Mouse (Mus musculus) mesoderm, embryonic 11.5 days (tissue): ENCODE measurements around the gene Gna14.

Experiments used
- DNase-seq: peaks from one replicate; pipeline ENCODE4 v3.0.0-alpha.2; 2012; ENCODE audit warnings: low read depth, low spot score

Gna14 gene

GRCm38 (mm10) chr19:16511081-16511420, 75.5 kb downstream of the Gna14 start:
- no peak for DNase-seq

DNA sequence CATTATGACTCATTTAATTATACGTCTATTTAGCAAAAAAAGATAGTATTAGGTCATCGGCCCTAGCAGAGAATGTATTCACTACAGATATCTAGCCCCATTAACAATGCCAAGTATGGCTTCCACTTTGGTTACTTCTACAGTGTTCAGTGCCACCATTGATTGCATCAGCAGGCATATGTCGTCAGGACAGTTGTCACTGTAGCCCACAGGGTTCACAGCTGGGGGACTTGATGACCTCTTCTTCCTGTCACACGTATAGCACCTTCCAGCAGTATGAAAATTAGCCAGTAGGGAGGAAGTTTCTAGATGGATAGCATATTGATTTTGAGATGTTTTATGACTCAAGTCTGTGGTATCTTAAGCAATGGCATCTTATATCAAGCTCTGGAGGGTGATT, 78.6 kb downstream of the Gna14 start:
- DNase-seq = no peak

DNA sequence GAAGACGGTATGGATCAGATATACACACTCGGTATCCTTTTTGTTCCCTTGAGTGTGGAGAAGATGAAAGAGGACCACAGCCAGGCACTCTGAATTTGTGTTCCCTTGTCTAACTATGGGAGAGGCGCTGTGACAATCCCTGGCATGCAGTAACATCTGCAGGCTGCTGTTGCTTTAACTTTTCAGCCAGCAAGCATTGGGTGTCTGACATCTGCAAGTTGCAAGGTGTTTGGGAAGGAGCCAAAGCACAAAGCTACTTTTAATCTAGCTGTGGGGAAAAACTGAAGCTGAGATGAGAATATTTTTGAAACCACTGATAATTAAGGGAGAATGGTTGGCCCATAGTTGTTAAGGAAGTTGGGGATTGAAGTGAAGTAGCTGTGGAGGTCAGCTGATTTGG, 83.0 kb downstream of the Gna14 start:
- DNase-seq = no peak

GRCm38 (mm10) chr19:16520608-16521007, 85.0 kb downstream of the Gna14 start:
- no peak for DNase-seq

DNA sequence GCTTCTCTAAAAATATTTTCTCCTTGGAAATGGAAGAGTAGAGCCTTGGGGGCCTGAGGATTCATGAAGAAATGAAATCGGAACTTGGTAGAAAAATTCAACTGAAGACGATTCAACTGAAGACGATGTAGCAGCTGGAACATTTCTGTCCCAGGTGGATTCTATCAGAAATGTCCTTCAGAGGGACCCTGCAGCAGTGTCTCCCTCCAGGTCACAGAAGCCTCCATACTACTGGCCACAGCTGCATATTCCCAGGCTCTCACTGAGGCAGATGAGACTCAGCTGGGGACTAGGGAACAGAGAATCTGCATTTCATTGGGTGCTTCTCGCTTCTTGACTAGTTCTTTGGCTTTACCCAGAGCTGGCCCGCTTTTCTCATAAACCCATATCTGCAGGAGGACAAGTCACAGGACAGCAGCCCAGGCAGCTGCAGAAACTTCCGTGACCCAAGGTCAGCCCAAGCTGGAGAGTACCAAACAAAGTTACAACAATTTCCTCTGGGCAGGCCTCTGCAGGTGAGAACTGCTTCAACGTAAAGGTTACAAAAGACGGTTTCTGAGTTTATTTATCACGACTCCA, 90.8 kb downstream of the Gna14 start:
- DNase-seq = no peak

DNA sequence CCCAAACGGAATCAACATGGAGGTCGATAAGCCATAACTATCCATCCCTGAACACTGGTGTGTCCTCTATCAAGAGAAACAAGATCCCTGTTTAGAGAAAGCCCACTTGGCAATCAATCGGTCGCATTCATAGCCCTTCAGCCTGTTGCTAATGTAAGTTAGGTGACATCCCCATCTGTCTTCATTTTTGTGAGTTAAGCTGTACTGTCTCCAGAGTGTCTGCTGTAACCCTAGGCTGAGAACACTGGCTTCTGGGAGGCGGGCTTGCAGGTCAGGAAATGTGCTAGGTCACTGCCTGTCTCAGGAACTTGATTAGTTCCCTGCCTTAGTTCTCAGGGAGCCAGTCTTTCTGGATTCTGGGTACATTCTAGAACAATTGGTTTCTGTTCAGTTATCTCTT, 91.5 kb downstream of the Gna14 start:
- DNase-seq = no peak

GRCm38 (mm10) chr19:16528225-16528828, 92.8 kb downstream of the Gna14 start:
- no peak for DNase-seq

- DNase-seq = no peak
Measured at GRCm38 (mm10) chr19:16529293-16529920, 93.8 kb downstream of the Gna14 start.

DNA sequence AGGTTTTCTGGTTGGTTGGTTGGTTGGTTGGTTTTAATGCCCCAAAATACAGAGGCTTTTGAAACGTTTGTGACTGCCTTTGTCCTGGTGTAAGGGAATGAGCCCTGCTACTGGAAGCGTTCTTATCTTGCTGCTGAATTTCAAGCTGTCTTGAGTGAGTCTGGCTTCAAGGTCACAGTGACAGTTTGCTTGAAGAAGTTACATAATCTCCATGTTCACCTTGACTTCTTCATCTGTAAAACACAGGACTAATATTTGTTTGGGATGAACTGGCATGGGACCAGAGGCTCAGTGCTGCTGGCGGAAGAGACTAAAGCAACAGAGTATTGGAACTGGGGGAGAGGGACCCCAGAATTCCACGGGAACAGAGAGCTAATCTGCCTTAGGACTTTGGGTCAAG, 94.4 kb downstream of the Gna14 start:
- DNase-seq = no peak

GRCm38 (mm10) chr19:16534311-16534710, 98.7 kb downstream of the Gna14 start:
- DNase-seq = no peak

- DNase-seq = no peak
Measured at GRCm38 (mm10) chr19:16538416-16538815, 102.9 kb downstream of the Gna14 start.

DNA sequence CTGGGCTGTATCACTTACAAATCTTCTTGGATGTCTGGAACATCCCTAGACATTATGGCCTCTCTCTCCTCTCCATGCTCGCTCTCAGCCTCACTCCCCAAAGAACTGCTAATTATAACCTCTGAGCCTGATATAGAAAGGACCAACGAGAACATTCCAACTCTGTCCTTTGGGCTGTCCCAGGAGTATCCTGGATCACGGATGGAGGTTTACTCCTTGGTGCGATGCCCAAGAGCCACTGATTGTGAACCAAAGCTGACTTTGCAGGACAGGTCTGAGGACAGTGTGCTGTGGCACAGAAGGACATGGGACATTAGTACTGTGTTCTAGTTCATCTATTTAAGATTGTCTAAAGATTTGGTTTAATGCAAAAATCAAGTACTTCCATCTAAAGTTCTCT, 108.1 kb downstream of the Gna14 start:
- DNase-seq = no peak

- no peak for DNase-seq
Measured at GRCm38 (mm10) chr19:16556988-16557387, 121.4 kb downstream of the Gna14 start.

- DNase-seq = no peak
Measured at GRCm38 (mm10) chr19:16557971-16558370, 122.4 kb downstream of the Gna14 start.

DNA sequence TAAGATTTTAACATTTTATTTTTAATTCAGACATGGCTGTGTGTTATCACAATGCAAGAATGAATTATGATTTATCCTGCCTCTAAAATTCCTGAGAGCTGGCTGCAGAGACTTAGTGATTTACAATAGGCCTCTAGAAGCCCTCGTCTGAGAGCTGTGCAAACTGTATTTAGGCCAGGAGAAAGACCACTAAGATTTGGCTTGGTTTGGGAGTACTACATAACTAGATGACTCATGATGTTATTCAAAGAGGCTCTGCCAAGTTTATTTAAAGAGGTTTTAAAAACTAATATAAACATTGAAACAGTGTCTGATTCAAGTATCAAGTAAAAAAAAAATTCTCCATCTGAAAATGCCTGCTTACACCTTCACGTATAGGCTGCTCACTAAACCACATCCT, 123.0 kb downstream of the Gna14 start:
- DNase-seq = no peak

DNA sequence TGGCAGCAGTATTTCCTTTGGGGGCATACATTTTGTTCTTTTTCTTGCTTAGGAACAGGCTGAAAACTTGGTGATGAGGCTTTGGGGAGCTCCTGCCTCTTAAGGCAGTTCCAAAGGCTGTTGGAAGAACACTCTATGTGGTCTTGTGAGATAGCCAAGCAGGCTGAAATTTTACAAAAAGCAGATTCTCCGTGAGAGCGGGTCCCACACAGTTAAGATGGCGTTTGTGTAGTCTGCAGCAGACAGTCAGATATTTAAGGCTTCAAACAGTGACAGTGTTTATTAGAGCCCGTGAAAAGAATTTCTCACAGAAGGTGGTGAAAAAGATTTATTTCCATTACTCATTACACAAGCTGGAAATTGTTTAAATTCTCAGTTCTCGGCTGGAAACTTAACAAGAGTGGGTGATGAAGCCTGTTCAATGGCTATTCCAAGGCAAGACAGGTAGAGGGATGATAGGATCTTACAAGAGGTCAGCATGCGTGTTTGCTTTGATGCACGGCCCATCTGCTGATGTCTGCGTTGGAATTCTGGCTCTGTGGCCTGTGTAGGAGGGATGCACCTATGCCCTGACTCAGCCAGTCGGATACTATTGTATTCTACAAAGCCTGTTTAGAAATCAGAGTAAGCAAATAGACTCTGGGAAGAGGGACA, 123.8 kb downstream of the Gna14 start:
- no peak for DNase-seq

DNA sequence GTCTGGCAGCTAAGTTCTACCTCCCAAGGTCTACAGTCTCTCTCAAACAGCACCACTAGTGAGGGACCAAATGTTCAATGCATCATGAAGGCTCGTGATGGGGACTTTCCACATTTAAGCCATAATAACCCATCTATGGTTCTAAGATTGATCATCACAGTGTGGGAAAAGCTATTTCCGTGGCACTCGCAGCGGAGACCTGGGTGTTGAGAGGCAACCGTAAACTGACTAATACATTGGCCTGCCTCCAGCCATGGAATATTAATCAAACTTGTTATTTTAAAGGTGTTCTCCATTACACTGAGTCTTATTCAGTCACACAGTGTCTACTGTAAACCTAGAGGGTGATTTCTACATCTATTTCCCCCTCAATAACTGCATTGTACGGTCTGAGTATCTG, 127.1 kb downstream of the Gna14 start:
- no peak for DNase-seq

GRCm38 (mm10) chr19:16576790-16577189, 141.2 kb downstream of the Gna14 start:
- DNase-seq = no peak

- no peak for DNase-seq
Measured at GRCm38 (mm10) chr19:16579656-16580260, 144.2 kb downstream of the Gna14 start.

DNA sequence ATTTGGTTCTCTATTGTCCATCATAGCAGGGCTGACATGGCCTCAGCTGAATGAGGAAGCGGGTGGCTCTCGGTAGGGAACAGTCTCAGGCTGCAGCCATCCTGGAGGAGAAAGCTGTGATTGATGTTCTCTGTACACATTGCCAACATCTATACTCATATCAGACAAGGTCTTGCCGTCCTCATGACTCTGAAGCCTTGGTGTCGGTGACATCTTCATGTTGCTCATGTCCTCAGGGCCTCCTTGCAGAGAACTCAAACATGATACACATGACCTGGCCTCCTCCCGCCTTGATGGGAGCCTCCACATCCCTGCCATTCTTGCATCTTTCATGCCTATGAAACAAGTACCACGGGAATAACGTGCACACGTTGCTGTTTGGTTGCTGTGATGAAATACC, 144.9 kb downstream of the Gna14 start:
- DNase-seq = no peak

- DNase-seq = no peak
Measured at GRCm38 (mm10) chr19:16584546-16584945, 149.0 kb downstream of the Gna14 start.

DNA sequence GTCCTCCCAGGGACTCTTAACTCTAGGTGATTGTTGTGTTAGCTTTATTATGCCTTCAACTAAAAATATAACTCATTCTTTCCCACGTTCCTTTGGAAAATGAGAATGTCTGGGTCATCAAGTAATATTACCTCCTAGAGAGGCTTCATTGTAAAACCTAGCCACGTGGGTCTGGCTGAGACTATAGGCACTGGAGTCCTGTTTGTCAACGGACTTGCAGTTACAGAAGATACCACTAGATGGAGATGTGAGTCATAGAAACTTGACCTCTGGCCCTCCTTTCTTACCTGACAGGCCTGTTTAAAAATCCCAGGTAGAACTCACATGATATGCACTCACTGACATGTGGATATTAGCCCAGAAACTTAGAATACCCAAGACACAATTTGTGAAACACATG, 149.8 kb downstream of the Gna14 start:
- DNase-seq = peak; percentile 53
